Comparison of ENCODE assay signal across 13 mouse cellular contexts in the genomic region with DNA sequence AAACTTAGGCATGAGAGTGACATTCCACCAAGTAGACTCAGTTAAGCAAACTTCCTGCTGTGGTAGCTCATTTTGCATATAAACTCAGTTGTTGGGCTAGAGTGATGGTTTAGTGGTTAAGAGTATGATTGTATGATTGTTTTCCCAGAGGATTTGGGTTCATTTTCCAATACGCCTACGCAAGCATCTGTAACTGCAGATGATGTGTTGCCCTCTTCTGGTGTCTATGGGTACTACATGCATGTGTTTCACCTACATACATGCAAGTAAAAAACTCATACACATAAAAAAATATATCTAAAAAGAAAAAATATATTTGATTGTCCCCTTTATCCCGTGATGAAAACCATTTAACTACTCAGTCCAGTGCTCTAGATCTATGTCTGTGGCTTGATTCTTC.
DNase-seq lines count a peak whose midpoint lies in the region; ATAC-seq and TF ChIP-seq lines count a peak whose summit lies in the region.
"Had no signal": no experiment of that assay in that cellular context is flagged by ENCODE, and none has a peak within 500 bp of the region (broad histone marks: within the 10 kb centered on the region; RNA-seq: fewer than 3 reads in every experiment).

No protein-coding gene starts in this region.

- no peak overlapping the region for H3K4me2 ChIP-seq in hindbrain, postnatal 0 days (ENCODE audit: low read depth, low read length)
- no peak overlapping the region for H3K4me2 ChIP-seq in hindbrain, embryonic 14.5 days (replicated peaks)
- no peak overlapping the region for H3K4me2 ChIP-seq in lung, postnatal 0 days (replicated peaks; ENCODE audit: low read depth, low read length)
- H3K4me2 ChIP-seq: embryonic facial prominence, embryonic 12.5 days; neural tube, embryonic 15.5 days had no signal

- DNase-seq in hindbrain, postnatal 0 days (ENCODE audit: low spot score): peak; percentile 41
- no peak for DNase-seq in hindbrain, embryonic 14.5 days (ENCODE audit: low spot score)
- no peak for DNase-seq in lung, postnatal 0 days (ENCODE audit: low spot score)
- DNase-seq in lung, adult 2 months: no peak
- DNase-seq in MN1 (ENCODE audit: low spot score): peak; percentile 6
- peak; percentile 47 for DNase-seq in mesoderm, embryonic 11.5 days (ENCODE audit: low read depth, low spot score)
- DNase-seq in frontal cortex, postnatal 10 days (ENCODE audit: low spot score in 2 of 2): no peak
- no peak for DNase-seq in heart, postnatal 36 days
- DNase-seq: adrenal gland, adult 8-10 months; layer of hippocampus, postnatal 36 days had no signal

- no peak overlapping the region for H3K9ac ChIP-seq in hindbrain, postnatal 0 days (replicated peaks; ENCODE audit: low read length)
- no peak overlapping the region for H3K9ac ChIP-seq in hindbrain, embryonic 14.5 days
- H3K9ac ChIP-seq in lung, postnatal 0 days (replicated peaks; ENCODE audit: low read depth): no peak overlapping the region
- H3K9ac ChIP-seq: embryonic facial prominence, embryonic 12.5 days; neural tube, embryonic 15.5 days had no signal

- H3K27me3 ChIP-seq in hindbrain, postnatal 0 days (ENCODE audit: insufficient read depth, low read length): no peaks in the 10 kb centered on the region
- H3K27me3 ChIP-seq in hindbrain, embryonic 14.5 days (ENCODE audit: control insufficient read depth, insufficient read depth, low read length): no peaks in the 10 kb centered on the region
- no peaks in the 10 kb centered on the region for H3K27me3 ChIP-seq in lung, postnatal 0 days (replicated peaks; ENCODE audit: insufficient read depth, low read length)
- H3K27me3 ChIP-seq: embryonic facial prominence, embryonic 12.5 days; neural tube, embryonic 15.5 days had no signal

- intact Hi-C loops in heart, postnatal 36 days (cut with DNase I): loop anchor here (5.0 kb wide), 1 partner anchor 60 kb away; no protein-coding TSS in a partner anchor

- TF ChIP-seq CTCF in hindbrain, postnatal 0 days (IDR thresholded peaks at IDR 0.05; ENCODE audit: low read depth): peak; percentile 48
- peak; percentile 52 for TF ChIP-seq CTCF in lung, postnatal 0 days (IDR thresholded peaks at IDR 0.05)
- no peak for TF ChIP-seq CTCF in lung, adult 2 months (IDR thresholded peaks at IDR 0.05; ENCODE audit: insufficient read depth, low read length)

- no peak for TF ChIP-seq EP300 in lung, postnatal 0 days (IDR thresholded peaks at IDR 0.05)

- TF ChIP-seq POLR2A in lung, adult 2 months (IDR thresholded peaks at IDR 0.05; ENCODE audit: borderline replicate concordance, extremely low read depth, low read depth, low read length): no peak

- no peak overlapping the region for H3K27ac ChIP-seq in hindbrain, postnatal 0 days
- H3K27ac ChIP-seq in hindbrain, embryonic 14.5 days: no peak overlapping the region
- H3K27ac ChIP-seq in lung, postnatal 0 days (ENCODE audit: low read length): no peak overlapping the region
- H3K27ac ChIP-seq: embryonic facial prominence, embryonic 12.5 days; macrophage; neural tube, embryonic 15.5 days had no signal

- no peak for ATAC-seq in hindbrain, postnatal 0 days
- ATAC-seq in hindbrain, embryonic 14.5 days (ENCODE audit: low FRiP score): no peak
- no peak for ATAC-seq in lung, postnatal 0 days

- H3K4me3 ChIP-seq in hindbrain, postnatal 0 days (ENCODE audit: low read length): no peak overlapping the region
- H3K4me3 ChIP-seq in hindbrain, embryonic 14.5 days (replicated peaks; ENCODE audit: low read length): no peak overlapping the region
- H3K4me3 ChIP-seq in lung, postnatal 0 days (ENCODE audit: low read depth, low read length): no peak overlapping the region
- no peak overlapping the region for H3K4me3 ChIP-seq in lung, adult 2 months (replicated peaks; ENCODE audit: extremely low read depth, low read depth, low read length)
- H3K4me3 ChIP-seq: embryonic facial prominence, embryonic 12.5 days; neural tube, embryonic 15.5 days had no signal

- 52% methylated on average over 3 of the region's 3 CpGs for WGBS in hindbrain, postnatal 0 days
- WGBS in hindbrain, embryonic 14.5 days: 50% methylated on average over 3 of the region's 3 CpGs
- WGBS in lung, postnatal 0 days: 56% methylated on average over 3 of the region's 3 CpGs
- WGBS in lung, adult 2 months: 48% methylated on average over 3 of the region's 3 CpGs

- no peaks in the 10 kb centered on the region for H3K4me1 ChIP-seq in hindbrain, postnatal 0 days (ENCODE audit: insufficient read depth, low read length)
- no peaks in the 10 kb centered on the region for H3K4me1 ChIP-seq in hindbrain, embryonic 14.5 days (replicated peaks; ENCODE audit: control insufficient read depth, insufficient read depth, low read length)
- H3K4me1 ChIP-seq in lung, postnatal 0 days (ENCODE audit: insufficient read depth, low read depth, low read length): no peaks in the 10 kb centered on the region
- no peaks in the 10 kb centered on the region for H3K4me1 ChIP-seq in lung, adult 2 months (ENCODE audit: control insufficient read depth, insufficient read depth, low read length)
- H3K4me1 ChIP-seq: embryonic facial prominence, embryonic 12.5 days; neural tube, embryonic 15.5 days had no signal

- H3K9me3 ChIP-seq in hindbrain, postnatal 0 days (ENCODE audit: low read length): no peaks in the 10 kb centered on the region
- no peaks in the 10 kb centered on the region for H3K9me3 ChIP-seq in hindbrain, embryonic 14.5 days (ENCODE audit: control insufficient read depth, low read length)
- H3K9me3 ChIP-seq in lung, postnatal 0 days (ENCODE audit: low read length): no peaks in the 10 kb centered on the region
- H3K9me3 ChIP-seq: embryonic facial prominence, embryonic 12.5 days; neural tube, embryonic 15.5 days had no signal

- H3K36me3 ChIP-seq in hindbrain, postnatal 0 days (ENCODE audit: insufficient read depth, low read length): no peaks in the 10 kb centered on the region
- H3K36me3 ChIP-seq in hindbrain, embryonic 14.5 days (replicated peaks; ENCODE audit: control insufficient read depth, insufficient read depth): no peaks in the 10 kb centered on the region
- H3K36me3 ChIP-seq in lung, postnatal 0 days (ENCODE audit: insufficient read depth, low read length): no peaks in the 10 kb centered on the region
- H3K36me3 ChIP-seq: embryonic facial prominence, embryonic 12.5 days; neural tube, embryonic 15.5 days had no signal

Comparison
In these comparisons a context has a peak if more than half of its experiments do, and no peak if none do; other contexts are left out.
1. DNase-seq: peak in hindbrain, postnatal 0 days (single experiment), MN1 (single experiment) and mesoderm, embryonic 11.5 days (single experiment); none in hindbrain, embryonic 14.5 days (single experiment), lung, postnatal 0 days (single experiment), lung, adult 2 months (single experiment), frontal cortex, postnatal 10 days (0 of 2) and heart, postnatal 36 days (0 of 2).